Mouse (Mus musculus) macrophage (primary cell): ENCODE results near the gene Cacna1c. TPM values are rescaled to one million over a fixed set of nuclear protein-coding genes. Genes with fewer than 3 reads are reported as not detected.

ENCODE experiments used
- H3K27ac ChIP-seq: fragments of 350-480 bp; formaldehyde crosslinking; 2 replicates; pipeline ENCODE4 v1.9.0; 2021
- H3K36me3 ChIP-seq: fragments of 350-480 bp; formaldehyde crosslinking; 2 replicates; pipeline ENCODE4 v1.9.0; 2021; ENCODE audit errors: inconsistent target
- H3K4me3 ChIP-seq: fragments of 350-480 bp; formaldehyde crosslinking; 2 replicates; pipeline ENCODE4 v1.9.0; 2021; ENCODE audit errors: inconsistent target
- H3K79me2 ChIP-seq: fragments of 350-480 bp; formaldehyde crosslinking; 2 replicates; pipeline ENCODE4 v1.9.0; 2021; ENCODE audit errors: inconsistent target
- WGBS: methylation state at CpG from one replicate; pipeline ENCODE4 v1.1.7; 2026; ENCODE audit warnings: inconsistent platforms; ENCODE audit not compliant: missing documents; 5-methylcytosine and 5-hydroxymethylcytosine counted together
- polyA plus RNA-seq: library from polyadenylated mRNA; stranded (reverse); fragments of 250-400 nt; gene quantifications from 3 replicates; pipeline ENCODE4 v1.2.4, GENCODE M21; 2018; ENCODE audit warnings: inconsistent platforms

Gene Cacna1c
- polyA plus RNA-seq, 1 experiment from 2014 or later = not detected

- Histone ChIP-seq H3K36me3 (no peaks in the 10 kb centered on the region), H3K4me3 (no peak overlapping the region), H3K79me2 (no peaks in the 10 kb centered on the region), H3K27ac (no peak overlapping the region)
- WGBS = 91% methylated on average over 9 of the region's 9 CpGs
These were observed 419.8 kb downstream of the Cacna1c start for GRCm38 (mm10) chr6:118776459-118776858.

- Histone ChIP-seq H3K27ac (no peak overlapping the region), H3K79me2 (no peaks in the 10 kb centered on the region), H3K4me3 (no peak overlapping the region), H3K36me3 (no peaks in the 10 kb centered on the region)
- 91% methylated on average over 6 of the region's 6 CpGs for WGBS
These were observed 423.6 kb downstream of the Cacna1c start for GRCm38 (mm10) chr6:118772581-118772980.

GRCm38 (mm10) chr6:118771121-118771520 is 425.1 kb downstream of the Cacna1c start:
- Histone ChIP-seq H3K79me2 (no peaks in the 10 kb centered on the region), H3K4me3 (no peak overlapping the region), H3K27ac (no peak overlapping the region), H3K36me3 (no peaks in the 10 kb centered on the region)
- 45% methylated on average over 4 of the region's 4 CpGs for WGBS

- H3K36me3 ChIP-seq = no peaks in the 10 kb centered on the region
- H3K79me2 ChIP-seq = no peaks in the 10 kb centered on the region
- no peak overlapping the region for H3K27ac ChIP-seq
- 85% methylated on average over 6 of the region's 6 CpGs for WGBS
- no peak overlapping the region for H3K4me3 ChIP-seq
These were observed 425.8 kb downstream of the Cacna1c start for GRCm38 (mm10) chr6:118770396-118770795.

GRCm38 (mm10) chr6:118769792-118770191 is 426.4 kb downstream of the Cacna1c start:
- Histone ChIP-seq H3K27ac (no peak overlapping the region), H3K36me3 (no peaks in the 10 kb centered on the region), H3K4me3 (no peak overlapping the region), H3K79me2 (no peaks in the 10 kb centered on the region)
- 94% methylated on average over 8 of the region's 8 CpGs for WGBS

- H3K79me2 ChIP-seq = no peaks in the 10 kb centered on the region
- no peaks in the 10 kb centered on the region for H3K36me3 ChIP-seq
- no peak overlapping the region for H3K27ac ChIP-seq
- H3K4me3 ChIP-seq = no peak overlapping the region
- 93% methylated on average over 6 of the region's 6 CpGs for WGBS
These were observed 428.5 kb downstream of the Cacna1c start for GRCm38 (mm10) chr6:118767698-118768097.

GRCm38 (mm10) chr6:118765261-118765660 is 431.0 kb downstream of the Cacna1c start:
- Histone ChIP-seq H3K79me2 (no peaks in the 10 kb centered on the region), H3K4me3 (no peak overlapping the region), H3K27ac (no peak overlapping the region), H3K36me3 (no peaks in the 10 kb centered on the region)
- 93% methylated on average over 1 of the region's 1 CpGs for WGBS

- H3K79me2 ChIP-seq = no peaks in the 10 kb centered on the region
- 96% methylated on average over 5 of the region's 5 CpGs for WGBS
- H3K4me3 ChIP-seq = no peak overlapping the region
- no peaks in the 10 kb centered on the region for H3K36me3 ChIP-seq
- H3K27ac ChIP-seq = no peak overlapping the region
These were observed 437.2 kb downstream of the Cacna1c start for GRCm38 (mm10) chr6:118759015-118759414.

GRCm38 (mm10) chr6:118758290-118758907 is 437.8 kb downstream of the Cacna1c start:
- Histone ChIP-seq H3K27ac (no peak overlapping the region), H3K36me3 (no peaks in the 10 kb centered on the region), H3K4me3 (no peak overlapping the region), H3K79me2 (no peaks in the 10 kb centered on the region)
- WGBS = 51% methylated on average over 7 of the region's 7 CpGs

- 90% methylated on average over 12 of the region's 12 CpGs for WGBS
- no peak overlapping the region for H3K27ac ChIP-seq
- H3K36me3 ChIP-seq = no peaks in the 10 kb centered on the region
- H3K79me2 ChIP-seq = no peaks in the 10 kb centered on the region
- no peak overlapping the region for H3K4me3 ChIP-seq
These were observed 438.5 kb downstream of the Cacna1c start for GRCm38 (mm10) chr6:118757533-118758289.

- H3K4me3 ChIP-seq = no peak overlapping the region
- no peak overlapping the region for H3K27ac ChIP-seq
- H3K36me3 ChIP-seq = no peaks in the 10 kb centered on the region
- no peaks in the 10 kb centered on the region for H3K79me2 ChIP-seq
- WGBS = 43% methylated on average over 4 of the region's 4 CpGs
These were observed 439.7 kb downstream of the Cacna1c start for GRCm38 (mm10) chr6:118756511-118756910.

- Histone ChIP-seq H3K27ac (no peak overlapping the region), H3K36me3 (no peaks in the 10 kb centered on the region), H3K79me2 (no peaks in the 10 kb centered on the region), H3K4me3 (no peak overlapping the region)
- 88% methylated on average over 5 of the region's 5 CpGs for WGBS
These were observed 440.4 kb downstream of the Cacna1c start for GRCm38 (mm10) chr6:118755768-118756167.

- Histone ChIP-seq H3K79me2 (no peaks in the 10 kb centered on the region), H3K4me3 (no peak overlapping the region), H3K27ac (no peak overlapping the region), H3K36me3 (no peaks in the 10 kb centered on the region)
- WGBS = 77% methylated on average over 3 of the region's 3 CpGs
These were observed 441.8 kb downstream of the Cacna1c start for GRCm38 (mm10) chr6:118754439-118754838.

GRCm38 (mm10) chr6:118753787-118754186 is 442.4 kb downstream of the Cacna1c start:
- WGBS = 95% methylated on average over 8 of the region's 8 CpGs
- no peak overlapping the region for H3K27ac ChIP-seq
- H3K36me3 ChIP-seq = no peaks in the 10 kb centered on the region
- no peak overlapping the region for H3K4me3 ChIP-seq
- H3K79me2 ChIP-seq = no peaks in the 10 kb centered on the region

- Histone ChIP-seq H3K79me2 (no peaks in the 10 kb centered on the region), H3K27ac (no peak overlapping the region), H3K4me3 (no peak overlapping the region), H3K36me3 (no peaks in the 10 kb centered on the region)
- 67% methylated on average over 5 of the region's 5 CpGs for WGBS
These were observed 443.2 kb downstream of the Cacna1c start for GRCm38 (mm10) chr6:118753064-118753463.
